In the genomic region with DNA sequence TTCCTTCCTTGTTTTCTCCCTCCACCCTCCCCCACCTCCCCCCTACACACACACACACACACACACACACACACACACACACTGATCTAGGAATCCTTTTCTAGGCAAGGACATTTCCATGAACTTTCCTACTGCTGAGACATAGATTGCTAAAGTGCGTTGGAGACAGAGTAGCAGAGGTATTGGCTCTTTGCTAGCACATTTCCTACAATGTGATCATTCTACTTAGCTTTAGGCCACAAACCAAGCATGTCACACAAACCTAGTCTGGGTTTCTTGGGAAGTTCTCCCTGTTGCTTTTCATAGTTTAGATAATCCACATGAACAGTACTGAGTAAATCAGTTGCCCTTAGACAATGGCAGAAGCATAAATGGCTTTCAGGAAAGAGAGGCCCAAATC, we compare ENCODE assay signal across 26 mouse cellular contexts.
A peak's percentile ranks its signal among the peaks of the same experiment; 100 is the strongest.
DNase-seq lines count a peak whose midpoint lies in the region; ATAC-seq and TF ChIP-seq lines count a peak whose summit lies in the region.
"Had no signal": no experiment of that assay in that cellular context is flagged by ENCODE, and none has a peak within 500 bp of the region (broad histone marks: within the 10 kb centered on the region; RNA-seq: fewer than 3 reads in every experiment).

No protein-coding gene starts in this region.

- peaks cover 29% of the 10 kb centered on the region for H3K4me1 ChIP-seq in forebrain, embryonic 10.5 days
- H3K4me1 ChIP-seq in forebrain, embryonic 12.5 days = peaks cover 20% of the 10 kb centered on the region
- peaks cover 10% of the 10 kb centered on the region for H3K4me1 ChIP-seq in heart, adult 2 months (ENCODE audit: control insufficient read depth, insufficient read depth, low read length)
- peaks cover 10% of the 10 kb centered on the region for H3K4me1 ChIP-seq in heart, embryonic 11.5 days (ENCODE audit: control insufficient read depth, insufficient read depth, low read length)

- 69% methylated on average over 1 of the region's 1 CpGs for WGBS in forebrain, embryonic 10.5 days
- WGBS in forebrain, embryonic 12.5 days = 47% methylated on average over 1 of the region's 1 CpGs
- 53% methylated on average over 1 of the region's 1 CpGs for WGBS in heart, adult 2 months
- WGBS in heart, embryonic 11.5 days (ENCODE audit: insufficient replicate concordance) = 45% methylated on average over 1 of the region's 1 CpGs

- 0 out of 2 replicates have a peak overlapping the region, but pooled peaks have one; percentile 15 for H3K27ac ChIP-seq in forebrain, embryonic 10.5 days
- no peak overlapping the region for H3K27ac ChIP-seq in forebrain, embryonic 12.5 days
- peak overlapping the region; percentile 55 for H3K27ac ChIP-seq in heart, adult 2 months
- no peak overlapping the region for H3K27ac ChIP-seq in heart, embryonic 11.5 days (ENCODE audit: low read depth, low read length)
- H3K27ac ChIP-seq: embryonic facial prominence, embryonic 13.5 days; heart, embryonic 13.5 days; hindbrain, embryonic 14.5 days; hindbrain, postnatal 0 days had no signal

- TF ChIP-seq CTCF in heart, adult 2 months (IDR thresholded peaks at IDR 0.05) = no peak

- TF ChIP-seq EP300 in heart, adult 2 months (IDR thresholded peaks at IDR 0.05; ENCODE audit: insufficient read depth, low read depth, low read length) = no peak

- no peaks in the 10 kb centered on the region for H3K79me2 ChIP-seq in heart, adult 2 months (replicated peaks; ENCODE audit: control insufficient read depth, insufficient read depth, low read length)

- DNase-seq in forebrain, embryonic 10.5 days (ENCODE audit: extremely low spot score, low spot score) = no peak
- no peak for DNase-seq in heart, adult 2 months
- DNase-seq in adipocyte (ENCODE audit: low spot score) = peak; percentile 61
- no peak for DNase-seq in ovary, postnatal 36 days (ENCODE audit: low spot score)
- DNase-seq: adrenal gland, postnatal 10 days; adrenal gland, postnatal 36 days; cerebellum, adult 11 months; cerebellum, adult 2 months; cerebellum, adult 9-11 months; cerebellum, postnatal 25 days; forebrain, postnatal 0 days; gastrocnemius, postnatal 36 days; heart, postnatal 14 days; heart, postnatal 4 days; kidney, adult 18-20 months had no signal

- no peak overlapping the region for H3K4me3 ChIP-seq in forebrain, embryonic 10.5 days
- no peak overlapping the region for H3K4me3 ChIP-seq in forebrain, embryonic 12.5 days (replicated peaks)
- H3K4me3 ChIP-seq in heart, adult 2 months = no peak overlapping the region
- no peak overlapping the region for H3K4me3 ChIP-seq in heart, embryonic 11.5 days (ENCODE audit: low read depth, low read length)
- H3K4me3 ChIP-seq: embryonic facial prominence, embryonic 13.5 days; erythroblast, embryonic 14.5 days; heart, embryonic 13.5 days had no signal

- no peaks in the 10 kb centered on the region for H3K27me3 ChIP-seq in forebrain, embryonic 10.5 days (ENCODE audit: poor library complexity, severe bottlenecking)
- H3K27me3 ChIP-seq in forebrain, embryonic 12.5 days = no peaks in the 10 kb centered on the region
- no peaks in the 10 kb centered on the region for H3K27me3 ChIP-seq in heart, adult 2 months (ENCODE audit: control insufficient read depth, insufficient read depth, low read length)
- H3K27me3 ChIP-seq in heart, embryonic 11.5 days (ENCODE audit: control insufficient read depth, insufficient read depth, low read length) = no peaks in the 10 kb centered on the region
- H3K27me3 ChIP-seq: embryonic facial prominence, embryonic 13.5 days; heart, embryonic 13.5 days had no signal

- no peak overlapping the region for H3K4me2 ChIP-seq in forebrain, embryonic 12.5 days
- H3K4me2 ChIP-seq in heart, embryonic 11.5 days = no peak overlapping the region
- H3K4me2 ChIP-seq: embryonic facial prominence, embryonic 13.5 days; heart, embryonic 13.5 days; hindbrain, embryonic 14.5 days had no signal

- no peaks in the 10 kb centered on the region for H3K36me3 ChIP-seq in forebrain, embryonic 10.5 days (replicated peaks)
- H3K36me3 ChIP-seq in forebrain, embryonic 12.5 days (replicated peaks) = no peaks in the 10 kb centered on the region
- H3K36me3 ChIP-seq in heart, adult 2 months (ENCODE audit: control insufficient read depth, insufficient read depth, low read length) = peaks cover 19% of the 10 kb centered on the region
- H3K36me3 ChIP-seq in heart, embryonic 11.5 days (ENCODE audit: control insufficient read depth, insufficient read depth, low read length) = no peaks in the 10 kb centered on the region
- H3K36me3 ChIP-seq: embryonic facial prominence, embryonic 13.5 days; heart, embryonic 13.5 days had no signal

- no peak for TF ChIP-seq POLR2A in heart, adult 2 months (IDR thresholded peaks at IDR 0.05; ENCODE audit: insufficient read depth, low read depth, low read length)

- no peak for ATAC-seq in forebrain, embryonic 12.5 days (ENCODE audit: low FRiP score)
- ATAC-seq in heart, embryonic 11.5 days (replicated peaks; ENCODE audit: insufficient number of reproducible peaks, low FRiP score, low TSS enrichment) = no peak
- ATAC-seq: activated CD4-positive, CD25-positive, alpha-beta regulatory T cell, adult 4 months; forebrain, embryonic 14.5 days; forebrain, postnatal 0 days; hindbrain, postnatal 0 days; inflammation-experienced regulatory T-cells, adult 6 months; intestine, embryonic 16.5 days had no signal

- no peaks in the 10 kb centered on the region for H3K9me3 ChIP-seq in forebrain, embryonic 10.5 days
- no peaks in the 10 kb centered on the region for H3K9me3 ChIP-seq in forebrain, embryonic 12.5 days
- no peaks in the 10 kb centered on the region for H3K9me3 ChIP-seq in heart, embryonic 11.5 days (replicated peaks; ENCODE audit: control insufficient read depth, low read length)
- H3K9me3 ChIP-seq: embryonic facial prominence, embryonic 13.5 days; heart, embryonic 13.5 days had no signal

- H3K9ac ChIP-seq in forebrain, embryonic 12.5 days = no peak overlapping the region
- no peak overlapping the region for H3K9ac ChIP-seq in heart, adult 2 months (ENCODE audit: low read depth, low read length)
- H3K9ac ChIP-seq in heart, embryonic 11.5 days (ENCODE audit: low read depth, low read length) = no peak overlapping the region
- H3K9ac ChIP-seq: embryonic facial prominence, embryonic 13.5 days; forebrain, postnatal 0 days; heart, embryonic 13.5 days; hindbrain, embryonic 14.5 days had no signal

- intact Hi-C loops in heart, adult 2 months (cut with DNase I) = loop anchor here (5.0 kb wide), 1 partner anchor 81 kb away; no protein-coding TSS in a partner anchor

Comparison
In these comparisons a context has a peak if more than half of its experiments do, and no peak if none do; other contexts are left out.
1. H3K27ac ChIP-seq: peak in forebrain, embryonic 10.5 days (single experiment) and heart, adult 2 months (single experiment); none in forebrain, embryonic 12.5 days (single experiment) and heart, embryonic 11.5 days (single experiment).